Mouse (Mus musculus) cerebellum, adult 2 months (tissue): ENCODE measurements around the gene Plb1. TPM values are rescaled to one million over a fixed set of nuclear protein-coding genes. Genes with fewer than 3 reads are reported as not detected.

Experiments
- DNase-seq, 2 experiments: peaks; one replicate each; pipeline ENCODE4 v3.0.0; 2021
- H3K27ac ChIP-seq: fragments of 200-500 bp; 2 replicates; pipeline ENCODE4 v1.5.1; 2012; ENCODE audit warnings: low read length, control low read depth, inconsistent platforms; ENCODE audit not compliant: insufficient read depth
- H3K27me3 ChIP-seq: fragments of 200-500 bp; 2 replicates; pipeline ENCODE4 v1.6.1; 2012; ENCODE audit warnings: inconsistent platforms, mild to moderate bottlenecking, low read length, moderate library complexity; ENCODE audit not compliant: control insufficient read depth, insufficient read depth
- H3K4me1 ChIP-seq: fragments of 200-500 bp; 2 replicates; pipeline ENCODE4 v1.6.1; 2011; ENCODE audit warnings: low read length; ENCODE audit not compliant: control insufficient read depth, insufficient read depth
- H3K4me3 ChIP-seq: fragments of 200-500 bp; replicated peaks from 2 replicates; pipeline ENCODE3; 2011; ENCODE audit warnings: mild to moderate bottlenecking, low read depth, low read length, control low read depth; ENCODE audit not compliant: insufficient read depth
- CTCF ChIP-seq: fragments of 200-500 bp; IDR thresholded peaks from 2 replicates; pipeline ENCODE4 v1.5.1; 2011; ENCODE audit warnings: low read depth, mild to moderate bottlenecking, control low read depth, low read length, moderate library complexity, borderline replicate concordance; ENCODE audit not compliant: insufficient read depth
- POLR2A ChIP-seq: fragments of 200-500 bp; IDR thresholded peaks from 2 replicates; pipeline ENCODE4 v1.6.1; 2011; ENCODE audit warnings: low read length, control low read depth, borderline replicate concordance; ENCODE audit not compliant: insufficient read depth
- WGBS: fragments of 180-500 bp; shearing (Covaris S2); methylation state at CpG from one replicate; pipeline ENCODE4 v1.1.7; 2018; 5-methylcytosine and 5-hydroxymethylcytosine counted together
- polyA plus RNA-seq: library from polyadenylated mRNA; depleted of rRNA; stranded (reverse); fragments of >200 nt; gene quantifications from 2 replicates; pipeline ENCODE4 v1.2.3, GENCODE M21; 2012; rRNA removed

The Plb1 gene
- polyA plus RNA-seq = 0.27 and 0.52 TPM in 2 replicates

GRCm38 (mm10) chr5:32232474-32232873 lies at the start of gene Plb1:
TSS of gene Plb1 (plus strand) at chr5:32232708.
- Histone ChIP-seq H3K27me3 (no peaks in the 10 kb centered on the region), H3K4me3 (no peak within 1 kb of the TSS), H3K4me1 (no peaks in the 10 kb centered on the region; the same call in 1 of the 2 replicates), H3K27ac (no peak within 1 kb of the TSS)
- DNase-seq = no peak
- whole genome bisulfite sequencing = 81% methylated on average over 9 of the region's 9 CpGs
- no peak for TF ChIP-seq CTCF
- no peak for TF ChIP-seq POLR2A

- Histone ChIP-seq H3K27me3 (no peaks in the 10 kb centered on the region), H3K4me1 (no peaks in the 10 kb centered on the region), H3K4me3 (no peak overlapping the region), H3K27ac (no peak overlapping the region)
- no peak for TF ChIP-seq CTCF
- TF ChIP-seq POLR2A = no peak
- no peak for DNase-seq
- WGBS = 82% methylated on average over 4 of the region's 4 CpGs
Measured at GRCm38 (mm10) chr5:32182885-32183629, 49.5 kb upstream of the Plb1 start.

GRCm38 (mm10) chr5:32187717-32188116 lies 44.8 kb upstream of the Plb1 start:
- no peak for DNase-seq
- Histone ChIP-seq H3K27me3 (no peaks in the 10 kb centered on the region), H3K27ac (no peak overlapping the region), H3K4me1 (no peaks in the 10 kb centered on the region), H3K4me3 (no peak overlapping the region)
- TF ChIP-seq POLR2A (no peak), CTCF (no peak)
- 54% methylated on average over 11 of the region's 11 CpGs for WGBS

DNA sequence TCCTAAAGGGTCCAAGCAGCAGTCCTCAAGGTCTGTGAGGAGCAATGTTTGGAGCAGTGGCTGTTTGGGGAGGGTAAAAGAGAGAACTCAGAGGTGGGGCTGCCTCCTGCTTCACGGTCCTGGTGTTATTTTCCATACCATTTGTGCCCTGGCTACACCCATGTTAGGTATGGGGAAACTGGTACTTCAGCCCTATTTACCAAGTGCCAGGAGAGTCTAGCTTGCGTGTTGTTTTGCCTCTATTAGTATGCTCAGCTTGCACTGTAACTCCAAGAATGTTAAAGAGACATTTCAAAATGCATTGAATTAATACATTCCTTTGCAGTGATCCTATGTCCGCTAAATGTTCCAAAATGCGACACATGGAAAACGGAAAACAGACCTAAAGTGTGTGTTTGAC lies 41.2 kb upstream of the Plb1 start:
- Histone ChIP-seq H3K4me1 (no peaks in the 10 kb centered on the region), H3K27ac (no peak overlapping the region), H3K4me3 (no peak overlapping the region), H3K27me3 (no peaks in the 10 kb centered on the region)
- WGBS = 90% methylated on average over 5 of the region's 5 CpGs
- DNase-seq = no peak
- TF ChIP-seq CTCF (no peak), POLR2A (no peak)

DNA sequence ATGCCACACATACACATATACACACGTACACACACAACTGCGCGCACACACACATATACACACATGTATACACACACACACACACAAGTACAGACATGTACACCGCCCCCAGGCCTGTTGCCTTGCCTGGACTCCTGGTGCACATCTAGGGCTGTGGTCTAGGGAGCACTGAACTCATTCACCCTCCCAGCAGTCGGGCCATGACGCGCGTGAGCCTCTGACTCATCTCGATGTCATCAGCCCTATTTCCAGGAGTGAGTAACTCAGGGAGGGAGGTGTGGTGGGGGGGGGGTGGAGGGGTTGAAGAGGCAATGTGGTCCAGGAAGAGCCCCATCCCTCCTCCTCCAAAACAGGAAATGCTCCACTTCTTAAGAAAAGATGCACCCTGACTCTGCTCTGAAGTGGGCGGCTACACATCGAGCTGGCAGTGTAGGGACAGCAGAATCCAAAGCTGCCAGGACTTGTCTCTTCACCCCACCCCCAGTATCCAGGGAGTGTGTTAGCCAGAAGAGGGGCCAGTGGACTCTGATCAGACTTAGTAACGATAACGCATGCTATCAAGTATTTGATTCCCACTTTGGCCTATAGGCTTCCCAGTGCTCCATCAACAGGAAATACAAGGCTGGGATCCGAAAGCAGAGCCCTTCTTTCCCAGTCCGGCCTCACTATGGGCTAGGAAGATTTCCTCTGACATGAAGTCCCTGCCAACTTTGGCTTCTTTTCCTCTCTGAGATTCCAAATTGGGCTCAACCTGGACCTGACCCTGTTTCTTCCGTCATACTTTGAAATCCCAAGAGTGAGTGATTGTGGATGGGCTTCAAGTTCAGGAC lies 40.3 kb upstream of the Plb1 start:
- H3K27me3 ChIP-seq = no peaks in the 10 kb centered on the region
- H3K4me1 ChIP-seq = no peaks in the 10 kb centered on the region
- no peak for DNase-seq
- no peak overlapping the region for H3K4me3 ChIP-seq
- TF ChIP-seq CTCF (no peak), POLR2A (no peak)
- WGBS = 78% methylated on average over 16 of the region's 16 CpGs
- H3K27ac ChIP-seq = no peak overlapping the region

- Histone ChIP-seq H3K27ac (no peak overlapping the region), H3K4me3 (no peak overlapping the region), H3K4me1 (no peaks in the 10 kb centered on the region; the same call in 1 of the 2 replicates), H3K27me3 (no peaks in the 10 kb centered on the region)
- TF ChIP-seq POLR2A = no peak
- TF ChIP-seq CTCF = no peak
- 76% methylated on average over 4 of the region's 4 CpGs for WGBS
- DNase-seq = no peak
Measured at GRCm38 (mm10) chr5:32194236-32194635, 38.3 kb upstream of the Plb1 start.

- WGBS = 75% methylated on average over 12 of the region's 12 CpGs
- H3K4me3 ChIP-seq = no peak overlapping the region
- TF ChIP-seq CTCF (no peak), POLR2A (no peak)
Measured at GRCm38 (mm10) chr5:32195857-32196609, 36.5 kb upstream of the Plb1 start.

More at GRCm38 (mm10) chr5:32195857-32196609, 36.5 kb upstream of the Plb1 start:
- H3K27ac ChIP-seq = no peak overlapping the region
- no peaks in the 10 kb centered on the region for H3K27me3 ChIP-seq
- no peak for DNase-seq
- no peaks in the 10 kb centered on the region; the same call in 1 of the 2 replicates for H3K4me1 ChIP-seq
